Mouse (Mus musculus): ENCODE measurements around the gene Nfix.

Nfix gene

DNA sequence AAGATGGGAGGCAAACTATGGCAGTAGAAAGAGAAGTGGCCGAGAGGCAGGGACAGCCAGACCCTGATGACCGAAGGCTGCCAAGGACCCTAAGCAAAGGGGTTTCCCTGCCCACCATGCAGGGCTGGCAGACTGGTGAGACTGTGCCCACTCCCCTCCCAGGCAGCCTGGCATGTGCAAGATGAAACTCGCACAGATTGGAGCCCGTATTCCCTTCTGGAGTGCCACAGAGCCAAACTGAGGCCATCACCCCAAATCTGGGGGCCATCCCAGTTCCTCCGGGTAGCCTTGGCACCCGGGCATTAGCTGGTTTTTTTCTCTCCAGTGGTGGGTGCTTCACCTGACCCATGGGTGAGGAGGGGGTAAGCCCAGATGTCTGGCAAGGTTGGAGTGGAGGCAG lies 2.2 kb downstream of the Nfix start:
- no peak for DNase-seq (ENCODE audit: low read depth, low spot score)

DNA sequence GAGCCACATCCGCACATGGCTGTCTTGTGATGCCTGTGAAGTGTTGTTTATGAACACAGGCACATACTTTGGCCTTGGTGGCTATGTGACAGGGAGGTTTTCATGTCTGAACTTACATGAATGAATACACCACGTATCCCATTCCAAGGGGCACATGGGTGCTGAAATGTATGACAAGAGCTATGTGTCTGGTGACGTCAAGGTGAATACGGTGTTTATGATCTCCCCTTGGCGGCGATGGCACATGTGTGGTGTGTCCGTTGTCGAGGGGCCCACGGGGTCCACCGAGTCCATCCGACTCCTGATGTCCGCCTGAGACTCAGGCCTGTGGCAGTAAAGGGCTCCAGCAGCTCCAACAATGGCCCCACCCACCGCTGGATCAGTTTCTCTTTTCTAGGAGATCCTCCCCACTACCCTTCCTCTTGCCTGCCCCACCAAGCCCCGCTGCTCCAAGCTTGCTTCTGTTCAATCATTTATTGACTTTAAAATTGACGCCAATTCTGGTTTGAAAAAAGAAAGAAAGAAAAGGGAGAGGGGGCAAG lies 2.8 kb downstream of the Nfix start:
- DNase-seq (ENCODE audit: low read depth, low spot score), result no peak

DNA sequence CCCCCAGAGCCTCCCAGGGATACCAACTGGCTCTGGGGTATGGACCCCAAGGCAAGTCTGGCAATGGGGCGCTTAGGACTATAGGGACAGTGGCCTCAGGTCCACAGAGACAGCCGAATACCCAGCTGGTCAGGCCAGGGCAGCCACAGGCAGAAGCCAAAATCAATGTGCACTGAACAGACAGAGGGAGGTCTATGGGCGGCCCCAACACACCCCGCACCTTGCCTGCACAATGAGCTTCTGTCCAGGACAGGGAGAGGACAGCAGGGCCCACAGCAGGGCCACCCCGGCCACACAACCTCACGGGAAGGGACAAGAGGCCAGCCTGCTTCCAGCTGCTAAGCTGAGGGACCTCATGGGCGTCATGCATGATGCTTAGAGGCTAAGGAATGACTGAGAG lies 5.7 kb downstream of the Nfix start:
- DNase-seq (ENCODE audit: low read depth, low spot score), result no peak

DNA sequence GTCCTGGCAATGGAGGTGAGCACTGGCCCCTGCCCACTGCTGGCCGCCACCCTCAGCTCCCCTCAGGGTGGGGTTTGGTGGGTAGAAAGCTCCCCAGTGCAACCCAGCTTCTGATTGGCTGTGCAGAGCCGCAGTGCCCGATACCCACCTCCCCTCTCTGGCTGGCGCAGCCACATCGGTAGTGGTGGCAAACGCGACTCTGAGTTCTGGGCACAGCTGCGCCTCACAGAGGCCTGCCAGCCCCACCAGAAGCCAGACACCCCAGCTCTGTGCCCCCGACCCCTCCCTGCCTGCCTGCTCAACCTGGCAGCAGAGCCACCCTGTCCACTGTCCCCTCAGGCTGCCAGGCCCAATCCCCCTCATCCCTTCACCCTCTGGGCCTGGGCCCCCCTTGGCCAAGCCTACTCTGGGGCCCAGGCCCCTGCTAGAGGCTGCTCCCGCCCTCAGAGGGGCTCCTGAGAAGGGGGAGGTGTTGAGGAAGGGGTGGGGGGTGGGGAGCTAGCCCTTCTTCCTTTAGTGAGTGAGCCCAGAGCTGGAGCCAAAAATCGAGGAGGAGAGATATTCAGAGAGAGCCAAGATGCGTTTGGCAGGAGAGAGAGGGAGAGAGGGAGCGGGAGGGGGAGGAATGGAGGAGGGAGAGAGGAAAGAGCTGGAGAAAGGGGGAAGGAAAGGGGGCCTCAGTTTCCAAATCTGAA lies 6.2 kb downstream of the Nfix start:
- no peak for DNase-seq (ENCODE audit: low read depth, low spot score)

DNA sequence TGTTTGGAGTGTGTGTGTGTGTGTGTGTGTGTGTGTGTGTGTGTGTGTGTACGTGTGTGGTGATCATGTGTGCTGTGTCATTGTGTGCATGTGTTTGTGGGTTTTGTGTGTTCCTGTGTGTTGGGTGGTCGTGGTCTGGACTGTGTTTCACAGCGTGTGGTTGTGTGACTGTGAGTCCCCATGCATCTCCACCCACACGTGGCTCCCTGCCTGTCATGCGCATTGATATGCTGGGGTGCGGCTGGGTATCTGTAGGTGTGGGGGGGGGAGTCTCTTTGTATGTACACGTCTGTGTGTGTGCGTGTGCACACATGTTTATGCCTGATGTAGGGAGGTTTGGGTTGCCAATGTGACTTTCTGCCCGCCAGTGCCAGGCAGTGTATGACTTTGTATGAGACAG lies 7.0 kb downstream of the Nfix start:
- DNase-seq (ENCODE audit: low read depth, low spot score), result no peak

DNA sequence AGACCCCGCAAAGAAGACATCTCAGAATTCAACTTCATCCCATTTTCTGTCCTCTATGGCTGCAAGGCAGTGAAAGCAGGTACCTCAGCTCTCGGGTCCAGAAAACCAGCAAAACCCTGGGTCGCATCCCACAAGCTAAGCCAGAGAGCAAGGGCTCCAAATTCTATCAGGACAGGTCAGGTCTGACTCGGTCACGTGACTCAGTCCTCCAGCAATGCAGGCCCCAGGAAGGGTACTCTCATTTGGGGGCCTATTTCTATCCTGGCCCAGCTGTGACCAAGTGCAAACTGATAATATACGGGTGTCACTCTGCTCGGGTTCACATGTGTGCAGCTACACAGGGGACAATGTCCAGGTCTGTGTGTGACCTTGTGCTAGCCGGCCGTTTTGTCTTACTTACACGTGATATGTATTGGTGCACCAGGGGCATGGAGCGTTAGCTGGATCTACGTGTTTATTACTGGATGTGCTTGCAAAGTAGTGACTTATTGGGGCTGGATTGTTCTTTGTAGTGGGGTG lies 7.7 kb downstream of the Nfix start:
- no peak for DNase-seq (ENCODE audit: low read depth, low spot score)

DNA sequence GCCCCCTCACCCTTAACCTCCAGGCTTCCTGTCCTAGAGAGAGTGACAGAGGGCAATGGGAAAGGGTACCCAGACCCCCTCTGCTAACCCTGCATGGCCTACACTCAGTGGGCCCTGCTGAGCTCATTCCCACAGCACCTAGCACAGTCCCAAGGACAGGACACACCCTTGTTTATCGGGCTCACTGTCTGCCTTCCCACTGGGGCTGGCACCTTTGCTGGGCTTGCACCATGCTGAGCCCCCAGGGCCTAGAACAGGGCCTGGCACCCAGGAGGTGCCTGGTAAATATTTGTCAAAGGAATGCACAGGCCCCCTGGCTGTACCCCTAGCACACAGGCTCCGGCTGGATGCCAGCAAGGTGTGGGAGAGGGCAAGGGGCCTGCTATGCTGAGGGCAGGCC lies 9.6 kb downstream of the Nfix start:
- no peak for DNase-seq (ENCODE audit: low read depth, low spot score)

DNA sequence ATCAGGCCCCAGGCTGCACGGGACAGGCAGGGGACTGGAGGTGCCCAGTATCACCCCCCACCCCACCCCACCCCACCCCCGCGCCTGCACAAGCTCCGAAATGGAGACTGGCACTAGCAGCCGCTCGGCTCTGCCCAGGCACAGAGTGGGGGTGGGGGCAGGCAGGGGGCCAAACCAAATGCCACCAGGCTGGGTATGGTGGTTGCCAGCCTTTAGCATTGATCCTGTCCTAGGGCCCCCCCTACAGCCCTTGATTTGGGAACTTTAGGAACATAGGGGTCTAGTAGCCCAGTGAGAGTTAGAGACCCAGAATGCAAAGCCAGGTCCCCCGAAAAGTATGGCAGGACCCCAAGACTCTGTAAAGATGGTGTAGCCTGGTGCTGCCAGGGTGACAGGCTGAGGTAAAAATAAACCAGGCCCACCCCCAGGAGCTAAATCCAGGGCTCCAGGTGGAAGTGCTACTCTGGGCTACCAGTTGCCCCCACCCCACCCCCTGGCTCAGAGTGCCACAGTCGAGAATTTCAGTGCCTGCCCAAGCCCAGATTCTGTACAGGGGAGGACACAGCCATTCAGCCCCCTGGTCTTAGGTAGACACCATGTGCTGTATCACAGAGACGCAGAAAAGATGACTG lies 10.2 kb downstream of the Nfix start:
- no peak for DNase-seq (ENCODE audit: low read depth, low spot score)

DNA sequence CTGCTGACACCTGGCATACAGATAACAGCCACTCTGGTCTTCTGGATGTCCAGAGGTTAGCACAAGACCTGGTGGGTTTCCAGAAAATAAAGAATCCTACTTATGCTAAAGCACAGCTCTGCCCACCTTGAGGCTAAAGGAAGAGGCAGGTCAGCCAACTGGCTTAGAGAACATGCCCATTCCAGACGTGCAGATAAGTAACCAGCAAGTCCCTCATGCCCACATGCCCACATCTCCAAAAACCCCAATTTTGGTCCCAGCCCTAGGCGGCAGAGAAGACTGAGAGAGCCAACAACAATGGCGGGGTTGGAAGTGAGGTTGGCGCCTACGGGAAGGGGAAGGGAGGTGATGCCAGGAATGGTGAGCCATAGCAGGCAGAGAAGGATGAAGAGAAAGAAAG lies 10.8 kb downstream of the Nfix start:
- no peak for DNase-seq (ENCODE audit: low read depth, low spot score)

DNA sequence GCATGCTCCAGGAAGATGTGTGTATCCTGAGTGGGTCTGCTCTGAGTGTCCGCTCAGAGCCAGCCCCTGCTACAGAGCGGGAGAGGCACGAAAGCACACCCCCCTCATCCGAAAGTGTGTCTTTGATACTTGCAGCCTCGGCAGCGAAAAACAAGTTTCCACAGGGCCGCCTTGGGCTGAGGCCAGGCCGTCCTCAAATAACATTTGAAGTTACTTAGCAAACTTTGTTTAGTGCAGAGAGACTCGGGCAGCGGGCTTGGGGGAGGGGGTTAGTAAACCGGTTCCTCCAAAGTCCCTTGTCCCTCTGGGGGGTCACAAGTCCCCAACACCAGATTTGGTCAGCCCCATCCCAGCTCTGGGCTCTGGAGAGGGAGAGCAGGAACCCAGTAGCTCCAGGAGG lies 11.2 kb downstream of the Nfix start:
- no peak for DNase-seq (ENCODE audit: low read depth, low spot score)

DNA sequence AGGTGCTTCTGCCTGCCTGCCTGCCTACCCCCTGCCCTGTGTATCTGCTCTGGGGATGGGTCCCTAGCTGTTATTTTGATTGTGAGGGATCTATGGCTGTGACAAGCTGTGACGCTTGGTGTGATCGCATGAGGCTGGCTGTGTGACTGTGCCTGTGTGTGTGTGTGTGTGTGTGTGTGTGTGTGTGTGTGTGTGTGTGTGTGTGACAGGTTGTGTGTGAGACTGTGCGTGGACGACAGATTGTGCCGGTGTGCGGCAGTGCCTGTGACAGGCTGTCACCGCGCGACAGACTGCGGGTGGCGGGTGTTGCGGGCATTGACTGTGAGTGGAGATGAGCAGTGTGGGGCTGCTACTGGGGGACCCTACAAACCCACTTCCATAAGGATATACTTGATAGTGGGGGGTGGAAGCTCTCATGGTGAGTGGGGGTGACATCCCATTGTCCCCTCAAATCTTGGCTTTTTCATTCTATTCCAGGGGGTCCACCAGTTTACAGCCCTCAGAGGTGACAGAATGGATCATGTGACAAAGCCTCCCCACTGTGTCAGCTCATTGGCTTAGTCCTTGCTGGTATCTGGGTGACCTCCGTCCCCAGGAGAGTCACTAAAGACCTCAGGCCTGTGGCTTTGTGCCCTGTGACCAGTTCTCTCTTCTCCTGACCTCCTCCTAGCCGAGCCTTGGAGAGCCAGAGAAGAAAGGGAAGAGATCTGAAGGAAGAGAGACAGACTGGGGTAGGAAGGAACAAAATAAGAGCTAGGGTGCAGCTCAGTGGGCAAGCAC lies 12.4 kb downstream of the Nfix start:
- DNase-seq (ENCODE audit: low read depth, low spot score), result no peak

DNA sequence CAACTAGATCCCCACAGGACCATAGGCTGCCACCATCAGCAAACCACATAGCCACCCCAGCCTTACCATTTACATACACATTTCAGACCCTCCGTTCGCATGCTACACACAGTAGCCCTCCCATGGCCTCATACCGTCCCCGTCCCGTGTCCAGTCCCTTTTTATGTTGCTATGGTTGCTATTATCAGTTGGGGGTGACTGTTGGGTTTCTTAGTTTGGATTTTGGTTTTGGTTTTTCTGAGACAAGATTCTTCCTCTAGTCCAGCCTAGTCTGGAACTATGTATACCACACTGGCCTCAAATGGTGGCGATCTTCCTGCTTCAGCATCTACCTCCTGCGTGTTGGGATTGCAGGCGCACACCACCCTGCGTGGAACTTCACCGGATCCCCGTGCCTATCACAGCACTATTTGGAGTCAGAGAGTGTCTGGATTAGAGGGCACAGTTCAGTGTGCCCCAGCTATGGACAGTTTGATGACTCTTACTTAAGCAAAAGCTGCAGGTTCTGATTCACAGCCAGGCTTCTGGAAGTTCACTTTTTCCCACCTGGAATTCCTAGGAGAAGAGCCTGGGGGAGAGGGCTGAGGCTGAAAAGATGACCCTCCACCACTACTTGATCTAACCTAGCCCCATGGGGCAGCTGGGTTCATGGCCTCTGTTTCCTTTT lies 13.2 kb downstream of the Nfix start:
- no peak for DNase-seq (ENCODE audit: low read depth, low spot score)

DNA sequence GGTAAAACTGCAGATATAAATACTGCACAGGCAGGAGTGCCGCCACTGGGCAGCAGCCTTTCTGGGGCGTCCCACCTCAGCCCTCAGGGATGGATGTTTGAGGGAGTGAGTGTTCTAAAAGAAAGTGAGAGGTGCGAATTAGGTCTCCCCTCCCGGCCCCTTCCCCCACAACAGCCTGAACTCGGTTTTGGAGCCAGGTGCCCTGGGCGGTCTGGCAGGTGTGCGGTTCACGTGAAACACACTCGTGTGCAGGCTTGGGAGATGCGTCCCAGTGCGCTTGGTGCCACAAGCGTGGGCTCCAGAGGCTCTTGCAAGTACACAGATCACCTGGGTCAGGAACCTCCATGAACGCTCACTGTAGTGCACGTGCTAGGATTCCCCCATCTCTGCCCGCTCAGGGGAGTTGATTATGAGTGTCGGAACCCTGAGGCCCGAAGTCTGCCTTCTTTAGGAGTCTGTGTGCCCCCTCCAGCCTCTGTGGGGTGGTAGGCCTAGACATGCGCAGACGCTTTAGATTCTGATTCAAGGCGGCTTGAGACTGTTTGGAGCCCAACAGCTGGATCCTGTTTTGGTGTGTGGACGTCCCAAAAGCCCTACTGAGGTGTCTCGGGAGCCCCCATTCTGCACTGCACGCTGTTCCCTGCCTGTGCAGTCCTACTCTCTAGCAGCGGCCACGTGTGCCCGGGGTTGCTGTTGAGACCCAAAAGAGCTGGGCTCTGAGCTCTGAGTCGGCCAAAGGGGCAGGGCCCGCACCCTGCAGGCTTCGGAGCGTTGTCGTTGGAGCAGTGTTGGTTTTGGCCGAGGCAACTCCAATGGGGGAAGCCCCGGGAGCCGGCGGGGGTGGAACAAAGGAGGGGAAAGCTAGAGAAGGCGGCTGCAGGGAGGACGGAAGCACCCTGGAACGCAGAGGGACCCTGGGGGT lies 14.1 kb downstream of the Nfix start:
- no peak for DNase-seq (ENCODE audit: low read depth, low spot score)

DNA sequence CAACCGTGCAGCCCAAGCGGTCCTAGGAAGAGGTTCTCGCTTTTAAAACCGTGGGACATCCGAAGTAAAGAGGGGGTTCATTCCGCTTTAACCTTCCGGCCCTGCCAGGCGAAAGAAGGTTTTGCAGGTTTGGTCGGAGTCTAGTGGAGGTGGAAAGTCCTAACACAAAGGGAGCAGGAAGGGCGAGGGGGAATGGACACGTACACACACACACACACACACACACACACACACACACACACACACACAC lies 14.7 kb downstream of the Nfix start:
- DNase-seq (ENCODE audit: low read depth, low spot score), result no peak

DNA sequence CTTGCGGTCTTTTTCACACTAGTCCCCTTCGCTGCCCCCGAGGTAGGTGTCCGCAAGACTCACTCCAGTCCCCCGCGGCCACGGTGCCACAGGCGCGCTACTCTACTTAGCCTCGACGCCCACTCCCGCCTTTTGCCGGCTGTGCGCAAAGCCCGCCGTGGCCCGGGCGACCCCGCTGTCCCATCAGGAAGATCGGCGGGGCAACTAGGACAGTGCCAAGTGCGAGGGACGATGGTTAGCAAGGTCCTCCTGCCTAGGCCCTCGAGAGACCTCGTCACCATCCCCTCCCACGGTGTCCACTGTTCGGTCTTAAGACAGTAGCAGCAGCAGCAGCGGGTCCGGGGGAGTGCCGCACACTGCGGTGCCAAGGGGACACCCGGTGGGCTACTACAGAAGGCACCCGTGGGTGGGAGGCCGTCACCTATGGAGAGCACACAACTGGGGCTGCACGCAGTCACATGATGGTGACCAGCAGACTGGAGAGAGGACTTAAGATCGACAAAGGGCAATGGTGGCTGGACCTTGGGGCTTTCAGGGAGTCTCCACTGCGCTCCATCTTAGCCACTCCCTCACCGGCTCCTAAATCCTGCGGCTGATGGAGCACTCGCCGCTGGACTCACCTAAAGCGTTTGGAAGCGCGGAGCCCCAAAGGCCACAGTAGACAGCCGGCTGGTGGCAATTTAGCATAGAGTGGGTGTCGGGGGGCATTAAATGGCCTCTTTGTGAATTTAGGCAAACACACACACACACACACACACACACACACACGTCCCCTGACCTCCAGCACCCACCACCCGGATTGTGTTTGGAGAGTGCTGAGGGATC lies 15.3 kb downstream of the Nfix start:
- no peak for DNase-seq (ENCODE audit: low read depth, low spot score)

DNA sequence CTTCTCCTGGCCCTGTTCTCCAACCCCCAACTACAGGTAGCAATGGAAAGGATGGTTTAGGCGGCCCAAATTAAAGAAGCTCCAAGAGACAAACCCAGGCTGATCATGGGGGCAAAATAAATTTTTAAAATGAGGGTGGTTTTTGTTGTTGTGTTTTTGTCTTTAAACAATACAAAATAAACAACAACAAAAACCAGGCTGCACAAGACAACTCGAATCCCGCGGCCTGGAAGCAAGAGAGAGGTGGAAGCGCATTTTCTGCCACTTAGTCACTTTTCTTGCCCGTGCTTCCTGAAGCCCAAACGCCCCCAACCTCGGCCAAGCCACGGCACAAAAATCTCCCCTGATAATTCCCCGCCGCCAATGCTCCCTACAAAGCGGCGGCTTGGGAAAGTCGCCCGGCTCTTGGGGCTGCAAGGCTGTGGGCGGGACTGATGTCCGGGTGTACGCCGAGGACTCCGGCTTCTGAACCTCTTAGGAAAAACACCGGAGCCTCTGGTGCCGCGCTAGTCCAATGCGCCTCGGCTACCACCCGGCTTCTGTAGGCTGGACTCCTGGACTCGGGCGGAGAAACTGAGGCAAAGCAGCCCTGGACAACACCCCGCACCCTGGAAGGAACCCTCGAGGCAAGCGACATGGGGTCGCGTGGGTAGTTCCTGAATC lies 16.1 kb downstream of the Nfix start:
- no peak for DNase-seq (ENCODE audit: low read depth, low spot score)

DNA sequence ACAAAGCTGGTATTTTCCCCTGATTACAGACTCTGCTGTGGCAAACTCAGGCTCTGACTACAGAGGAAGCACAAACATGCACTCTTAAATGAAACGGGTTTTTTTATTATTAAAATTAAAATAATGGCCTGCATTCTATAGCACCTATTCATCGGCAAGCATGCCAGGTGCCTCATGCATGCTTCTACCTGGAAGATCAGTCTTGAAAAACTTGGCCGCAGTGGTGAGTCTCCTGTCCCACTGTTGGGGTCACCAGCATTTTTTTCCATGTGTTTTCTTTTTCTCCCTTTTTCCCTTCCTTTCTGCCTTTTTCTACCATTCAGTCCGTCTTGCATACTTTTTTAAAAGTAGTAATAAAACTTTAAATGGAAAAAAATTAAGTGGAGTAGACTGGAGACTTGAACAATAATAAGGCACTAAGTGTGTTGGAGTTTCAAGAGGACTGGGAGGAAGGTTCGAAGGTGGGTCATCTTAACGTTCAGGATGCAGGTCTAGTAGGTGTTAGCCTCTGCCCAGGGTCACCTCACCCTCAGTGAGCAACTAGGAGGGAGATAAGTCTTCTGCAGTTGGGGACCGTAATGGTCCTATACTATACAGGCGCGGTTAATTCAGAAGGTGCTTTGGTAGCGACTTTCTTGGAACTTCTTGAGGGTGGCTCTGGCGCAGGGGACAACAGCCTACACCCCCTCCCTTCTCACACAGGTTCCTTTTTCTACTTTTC lies 16.8 kb downstream of the Nfix start:
- DNase-seq (ENCODE audit: low read depth, low spot score), result no peak

DNA sequence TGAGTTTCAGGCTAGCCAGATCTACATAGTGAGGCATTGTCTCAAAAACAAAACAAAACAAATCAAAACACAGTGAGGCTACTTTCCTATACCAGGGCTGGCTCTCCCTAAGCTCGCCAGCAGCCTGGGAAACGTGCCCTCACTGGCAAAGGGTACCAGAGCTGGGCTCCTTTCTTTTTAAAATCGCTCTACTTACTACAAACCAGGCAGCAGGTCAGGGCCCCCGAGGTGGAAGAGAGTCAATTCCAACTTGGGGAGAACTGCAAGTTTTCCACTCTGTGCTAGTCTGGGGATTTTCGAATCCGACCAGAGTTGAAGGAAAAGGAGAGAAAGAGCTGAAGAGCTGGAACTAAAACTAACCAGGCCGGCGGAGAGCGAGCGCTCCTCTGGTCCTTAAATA lies 17.5 kb downstream of the Nfix start:
- no peak for DNase-seq (ENCODE audit: low read depth, low spot score)

Measured in forelimb bud, embryonic 11.5 days (tissue).